Comparison of ENCODE assay signal across 14 mouse cellular contexts in the genomic region with DNA sequence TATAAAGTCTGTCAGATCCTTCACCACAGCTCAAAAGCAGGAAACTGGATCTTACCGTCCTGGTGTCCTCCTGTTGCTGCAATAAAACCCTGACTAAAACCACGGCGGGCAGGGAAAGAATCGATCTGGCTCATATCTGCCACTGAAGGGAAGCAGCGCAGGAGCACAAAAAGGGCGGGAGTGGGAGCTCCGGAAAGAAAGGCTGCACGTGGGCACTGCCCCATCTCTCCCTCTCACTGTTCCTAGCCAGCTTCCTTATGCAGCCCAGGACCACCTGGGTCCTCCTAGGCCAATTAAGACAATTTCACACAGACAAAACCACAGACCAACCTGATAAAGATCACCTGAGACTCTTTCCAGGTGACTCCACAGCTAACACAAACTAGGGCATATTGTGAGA. TPM values are rescaled to one million over a fixed set of nuclear protein-coding genes. Genes with fewer than 3 reads are reported as not detected.
DNase-seq lines count a peak whose midpoint lies in the region; ATAC-seq and TF ChIP-seq lines count a peak whose summit lies in the region.
"Had no signal": no experiment of that assay in that cellular context is flagged by ENCODE, and none has a peak within 500 bp of the region (broad histone marks: within the 10 kb centered on the region; RNA-seq: fewer than 3 reads in every experiment).

No protein-coding gene starts in this region.

- no peak for TF ChIP-seq CTCF in left cerebral cortex, adult 2 months (IDR thresholded peaks at IDR 0.05)

- H3K79me2 ChIP-seq in myocyte (ENCODE audit: control insufficient read depth, insufficient read depth): peaks cover 58% of the 10 kb centered on the region

- peak overlapping the region; percentile 65 for H3K4me2 ChIP-seq in heart, embryonic 11.5 days
- peak overlapping the region; percentile 80 for H3K4me2 ChIP-seq in lung, embryonic 15.5 days
- H3K4me2 ChIP-seq in myocyte (ENCODE audit: low read depth): peak overlapping the region; percentile 93

- no peak overlapping the region for H3ac ChIP-seq in myocyte (ENCODE audit: control insufficient read depth, insufficient read length)

- no peak for ATAC-seq in heart, embryonic 11.5 days (replicated peaks; ENCODE audit: insufficient number of reproducible peaks, low FRiP score, low TSS enrichment)
- no peak for ATAC-seq in lung, embryonic 15.5 days (ENCODE audit: borderline replicate concordance, extremely low read depth, low FRiP score, low TSS enrichment)
- no peak for ATAC-seq in inflammation-experienced regulatory T-cells, adult 6 months
- ATAC-seq: forebrain, postnatal 0 days had no signal

- H3K36me3 ChIP-seq in heart, embryonic 11.5 days (ENCODE audit: control insufficient read depth, insufficient read depth, low read length): no peaks in the 10 kb centered on the region
- H3K36me3 ChIP-seq in lung, embryonic 15.5 days: no peaks in the 10 kb centered on the region
- H3K36me3 ChIP-seq in myocyte (ENCODE audit: control insufficient read depth, insufficient read depth): no peaks in the 10 kb centered on the region

- TF ChIP-seq POLR2A in myocyte (IDR thresholded peaks at IDR 0.05; ENCODE audit: insufficient read length, low read depth): no peak

- no peaks in the 10 kb centered on the region for H3K9me3 ChIP-seq in heart, embryonic 11.5 days (replicated peaks; ENCODE audit: control insufficient read depth, low read length)
- H3K9me3 ChIP-seq in lung, embryonic 15.5 days: no peaks in the 10 kb centered on the region

- H3K9ac ChIP-seq in heart, embryonic 11.5 days (ENCODE audit: low read depth, low read length): peak overlapping the region; percentile 96
- no peak overlapping the region for H3K9ac ChIP-seq in lung, embryonic 15.5 days
- H3K9ac ChIP-seq: forebrain, postnatal 0 days had no signal

- H3K4me1 ChIP-seq in heart, embryonic 11.5 days (ENCODE audit: control insufficient read depth, insufficient read depth, low read length): peaks cover 22% of the 10 kb centered on the region
- H3K4me1 ChIP-seq in lung, embryonic 15.5 days: peaks cover 27% of the 10 kb centered on the region

- 32% methylated on average over 8 of the region's 8 CpGs for WGBS in heart, embryonic 11.5 days (ENCODE audit: insufficient replicate concordance)
- 48% methylated on average over 8 of the region's 8 CpGs for WGBS in lung, embryonic 15.5 days

- DNase-seq in heart, postnatal 25 days (ENCODE audit: low spot score): no peak
- DNase-seq in lung, postnatal 14 days: no peak
- peak; percentile 24 for DNase-seq in induced T-regulatory cell, adult 2 months (ENCODE audit: low read depth)
- DNase-seq in left cerebral cortex, adult 2 months (ENCODE audit: extremely low spot score in 1 of 2, low spot score in 2 of 2): no peak
- DNase-seq: adrenal gland, postnatal 25 days; cerebellum, postnatal 10 days; forebrain, postnatal 0 days; right cerebral cortex, postnatal 14 days; thymus, adult 2 months had no signal

- peak overlapping the region; percentile 99 for H3K27ac ChIP-seq in heart, embryonic 11.5 days (ENCODE audit: low read depth, low read length)
- peak overlapping the region; percentile 57 for H3K27ac ChIP-seq in lung, embryonic 15.5 days
- H3K27ac ChIP-seq in left cerebral cortex, adult 2 months: no peak overlapping the region

- intact Hi-C loops in heart, postnatal 25 days (cut with DNase I): loop anchor here (5.0 to 10.0 kb wide), 2 partner anchors 136 to 493 kb away; partner anchors contain the start of gene Zzz3
- intact Hi-C loops in left cerebral cortex, adult 2 months (cut with DNase I): no loop called here

- H3K27me3 ChIP-seq in heart, embryonic 11.5 days (ENCODE audit: control insufficient read depth, insufficient read depth, low read length): no peaks in the 10 kb centered on the region
- peaks cover 6% of the 10 kb centered on the region; the same call in 1 of the 2 replicates for H3K27me3 ChIP-seq in lung, embryonic 15.5 days
- no peaks in the 10 kb centered on the region for H3K27me3 ChIP-seq in myocyte (ENCODE audit: control insufficient read depth, insufficient read depth, insufficient read length)

- peak overlapping the region; percentile 69; the same call in 1 of the 2 replicates for H3K4me3 ChIP-seq in heart, embryonic 11.5 days (ENCODE audit: low read depth, low read length)
- no peak overlapping the region for H3K4me3 ChIP-seq in lung, embryonic 15.5 days
- no peak overlapping the region for H3K4me3 ChIP-seq in myocyte
- no peak overlapping the region for H3K4me3 ChIP-seq in left cerebral cortex, adult 2 months
- H3K4me3 ChIP-seq: erythroblast, embryonic 14.5 days had no signal

TF ChIP-seq in myocyte, 11 proteins besides CTCF, POLR2A, EP300 and RAD21:
- TF ChIP-seq TCF12 (IDR thresholded peaks at IDR 0.05; ENCODE audit: insufficient read depth, poor library complexity, severe bottlenecking) (no peak), MAX (IDR thresholded peaks at IDR 0.05; ENCODE audit: low read depth) (no peak), POLR2AphosphoS2 (IDR thresholded peaks at IDR 0.05; ENCODE audit: insufficient read length, low read depth) (no peak), SRF (IDR thresholded peaks at IDR 0.05; ENCODE audit: control insufficient read depth, insufficient read length, low read depth) (no peak), CEBPB (IDR thresholded peaks at IDR 0.05; ENCODE audit: insufficient read depth, poor library complexity, severe bottlenecking) (no peak), USF1 (IDR thresholded peaks at IDR 0.05; ENCODE audit: low read depth) (no peak), E2F4 (IDR thresholded peaks at IDR 0.05; ENCODE audit: insufficient read depth) (no peak), MYOG (IDR thresholded peaks at IDR 0.05; ENCODE audit: control insufficient read depth in 1 of 3, insufficient read depth in 1 of 3, insufficient read length in 2 of 3, low read depth in 2 of 3) (no peak), TCF3 (IDR thresholded peaks at IDR 0.05; ENCODE audit: insufficient read length, low read depth) (no peak), REST (IDR thresholded peaks at IDR 0.05; ENCODE audit: insufficient read depth, insufficient read length) (no peak), MYOD1 (IDR thresholded peaks at IDR 0.05; ENCODE audit: control insufficient read depth in 1 of 3, insufficient read length in 2 of 3, low read depth in 2 of 3) (no peak)

RNA-seq across cellular contexts. Expression of gene Nexn, which starts 4.7 kb away (rescaled TPM):
- polyA plus RNA-seq in heart, embryonic 11.5 days (2014; fragmentation: Nextera tagmentation; extraction: Ambion mirVana): 165 and 210 TPM in 2 replicates
- 100 to 1,000 TPM; 324 to 334 TPM for total RNA-seq in heart, postnatal 25 days (2021)
- polyA plus RNA-seq in lung, embryonic 15.5 days (2015; fragmentation: Nextera tagmentation; extraction: Ambion mirVana): 64.4 and 75.1 TPM in 2 replicates
- polyA plus RNA-seq in myocyte (2012; fragmentation: generic; extraction: Trizol): 24.9 TPM
- 1 to 10 TPM; 1.4 to 5.0 TPM for total RNA-seq in left cerebral cortex, adult 2 months (2021)
- 1 to 10 TPM; 1.3 to 5.6 (median 2.8) TPM for polyA plus RNA-seq in inflammation-experienced regulatory T-cells, adult 6 months (2017; shearing (Covaris generic))
- polyA plus RNA-seq: erythroblast, embryonic 14.5 days had no signal

RNA-seq across cellular contexts. Expression of gene Fubp1, which starts 51.2 kb away (rescaled TPM):
- polyA plus RNA-seq in heart, embryonic 11.5 days (2014; fragmentation: Nextera tagmentation; extraction: Ambion mirVana): 158 TPM in 2 replicates
- 10 to 100 TPM; 54.6 to 58.4 TPM for total RNA-seq in heart, postnatal 25 days (2021)
- polyA plus RNA-seq in lung, embryonic 15.5 days (2015; fragmentation: Nextera tagmentation; extraction: Ambion mirVana): 261 and 272 TPM in 2 replicates
- 27.9 TPM for polyA plus RNA-seq in myocyte (2012; fragmentation: generic; extraction: Trizol)
- total RNA-seq in left cerebral cortex, adult 2 months (2021): 100 to 1,000 TPM; 131 to 132 TPM
- 100 to 1,000 TPM; 197 to 282 (median 262) TPM for polyA plus RNA-seq in inflammation-experienced regulatory T-cells, adult 6 months (2017; shearing (Covaris generic))

RNA-seq across cellular contexts. Expression of gene Dnajb4, which starts 51.3 kb away (rescaled TPM):
- 46.2 and 49.0 TPM in 2 replicates for polyA plus RNA-seq in heart, embryonic 11.5 days (2014; fragmentation: Nextera tagmentation; extraction: Ambion mirVana)
- total RNA-seq in heart, postnatal 25 days (2021): 100 to 1,000 TPM in 1 of 2 experiments, 10 to 100 TPM in 1; 87.8 to 113 TPM
- polyA plus RNA-seq in lung, embryonic 15.5 days (2015; fragmentation: Nextera tagmentation; extraction: Ambion mirVana): 38.2 and 41.4 TPM in 2 replicates
- 8.1 TPM for polyA plus RNA-seq in myocyte (2012; fragmentation: generic; extraction: Trizol)
- 10 to 100 TPM; 75.4 to 78.2 TPM for total RNA-seq in left cerebral cortex, adult 2 months (2021)
- polyA plus RNA-seq in inflammation-experienced regulatory T-cells, adult 6 months (2017; shearing (Covaris generic)): 1 to 10 TPM; 4.6 to 6.1 (median 5.8) TPM
